Mouse (Mus musculus) CH12.LX (cell line): ENCODE results near the gene Car5a. TPM values are rescaled to one million over a fixed set of nuclear protein-coding genes. Genes with fewer than 3 reads are reported as not detected.

Experiments
- DNase-seq: peaks from one replicate; pipeline ENCODE4 v3.0.0-alpha.2; 2013; ENCODE audit errors: extremely low read depth
- H3K27ac ChIP-seq: 2 replicates; pipeline ENCODE4 v1.5.1; 2012; ENCODE audit warnings: low read depth, mild to moderate bottlenecking, control low read depth, moderate library complexity; ENCODE audit not compliant: insufficient read depth
- H3K27me3 ChIP-seq: replicated peaks from 2 replicates; pipeline ENCODE3; 2012; ENCODE audit warnings: inconsistent platforms
- H3K36me3 ChIP-seq, 2 experiments: replicated peaks in 1 of 2; 2 replicates each; pipeline versions ENCODE3 to v1.6.1; 2012; ENCODE audit warnings: inconsistent platforms in 1 of 2, low read length in 1 of 2, mild to moderate bottlenecking in 1 of 2, mixed read lengths in 1 of 2, moderate library complexity in 1 of 2; ENCODE audit not compliant: control insufficient read depth in 1 of 2, insufficient read depth in 1 of 2
- H3K4me1 ChIP-seq, 2 experiments: 2 replicates each; pipeline ENCODE4 v1.6.1; 2012; ENCODE audit warnings: inconsistent platforms in 1 of 2, moderate library complexity in 1 of 2; ENCODE audit not compliant: insufficient read depth in 2 of 2, control insufficient read depth in 1 of 2
- H3K4me2 ChIP-seq: 2 replicates; pipeline ENCODE4 v1.6.1; 2012; ENCODE audit warnings: low read depth, mild to moderate bottlenecking, control low read depth; ENCODE audit not compliant: poor library complexity, insufficient read depth, severe bottlenecking
- H3K4me3 ChIP-seq, 3 experiments: fragments of 150-350 bp in 1 of 3; sonication (generic) in 1 of 3; replicated peaks in 1 of 3; 2 replicates each; pipeline versions ENCODE3 to v1.5.1; 2011 to 2012; ENCODE audit warnings: low read depth in 2 of 3, low read length in 2 of 3, mild to moderate bottlenecking in 2 of 3, moderate library complexity in 2 of 3, control low read depth in 1 of 3, improper control_type of control experiment in 1 of 3, inconsistent platforms in 1 of 3, mixed read lengths in 1 of 3; ENCODE audit not compliant: poor library complexity in 1 of 3
- H3K79me2 ChIP-seq: replicated peaks from 2 replicates; pipeline ENCODE4 v1.6.1; 2012; ENCODE audit warnings: mild to moderate bottlenecking, moderate library complexity; ENCODE audit not compliant: control insufficient read depth, poor library complexity, insufficient read depth, severe bottlenecking; ENCODE audit errors: extremely low read depth
- H3K9ac ChIP-seq: 2 replicates; pipeline ENCODE4 v1.6.1; 2012; ENCODE audit warnings: low read depth, mild to moderate bottlenecking, control low read depth, moderate library complexity; ENCODE audit not compliant: insufficient read depth
- H3K9me3 ChIP-seq: replicated peaks from 2 replicates; pipeline ENCODE3; 2012; ENCODE audit warnings: low read length, inconsistent platforms, mixed read lengths
- IRF4 ChIP-seq: IDR thresholded peaks from 2 replicates; pipeline ENCODE4 v1.6.1; 2014; ENCODE audit warnings: low read depth, mild to moderate bottlenecking, inconsistent platforms, low read length, improper control_type of control experiment
- JUND ChIP-seq: conservative IDR thresholded peaks from 2 replicates; pipeline ENCODE4 v1.6.1; 2011; ENCODE audit warnings: low read depth, low read length, improper control_type of control experiment
- MAX ChIP-seq: IDR thresholded peaks from 2 replicates; pipeline ENCODE4 v1.6.1; 2011; ENCODE audit warnings: low read length, improper control_type of control experiment
- MEF2A ChIP-seq: IDR thresholded peaks from 2 replicates; pipeline ENCODE4 v1.6.1; 2014; ENCODE audit warnings: low read depth, mild to moderate bottlenecking, inconsistent platforms, low read length, improper control_type of control experiment, borderline replicate concordance
- MXI1 ChIP-seq: IDR thresholded peaks from 2 replicates; pipeline ENCODE4 v1.6.1; 2011; ENCODE audit warnings: mild to moderate bottlenecking, low read depth, low read length, improper control_type of control experiment
- MYC ChIP-seq: IDR thresholded peaks from 2 replicates; pipeline ENCODE4 v1.6.1; 2011; ENCODE audit warnings: low read depth, mild to moderate bottlenecking, improper control_type of control experiment, low read length
- NELFE ChIP-seq: IDR thresholded peaks from 2 replicates; pipeline ENCODE4 v1.6.1; 2011; ENCODE audit warnings: low read depth, low read length, improper control_type of control experiment
- PAX5 ChIP-seq: IDR thresholded peaks from 2 replicates; pipeline ENCODE4 v1.6.1; 2012; ENCODE audit warnings: low read length, inconsistent platforms, mixed read lengths
- POLR2A ChIP-seq: IDR thresholded peaks from 2 replicates; pipeline ENCODE4 v1.6.1; 2011; ENCODE audit warnings: low read depth, mild to moderate bottlenecking, improper control_type of control experiment, low read length
- RAD21 ChIP-seq: IDR thresholded peaks from 2 replicates; pipeline ENCODE4 v1.6.1; 2011; ENCODE audit warnings: low read depth, mild to moderate bottlenecking, low read length, improper control_type of control experiment, moderate library complexity
- SMC3 ChIP-seq: IDR thresholded peaks from 2 replicates; pipeline ENCODE4 v1.6.1; 2011; ENCODE audit warnings: low read depth, low read length, improper control_type of control experiment
- TBP ChIP-seq: conservative IDR thresholded peaks from 2 replicates; pipeline ENCODE4 v1.6.1; 2011; ENCODE audit warnings: low read depth, low read length, improper control_type of control experiment
- USF1 ChIP-seq: IDR thresholded peaks from 2 replicates; pipeline ENCODE4 v1.6.1; 2014; ENCODE audit warnings: low read depth, mild to moderate bottlenecking, inconsistent platforms, low read length, improper control_type of control experiment
- ZKSCAN1 ChIP-seq: IDR thresholded peaks from 2 replicates; pipeline ENCODE4 v1.6.1; 2012; ENCODE audit warnings: low read depth, inconsistent platforms, low read length, improper control_type of control experiment, borderline replicate concordance
- ZMIZ1 ChIP-seq: IDR thresholded peaks from 2 replicates; pipeline ENCODE4 v1.6.1; 2012; ENCODE audit warnings: low read depth, mild to moderate bottlenecking, inconsistent platforms, low read length, improper control_type of control experiment
- dilution Hi-C: fragments of 300-500 bp; cut with MboI; formaldehyde crosslinking; loops from 2 replicates; pipeline ENCODE4 v1.14.3; 2020; ENCODE audit warnings: low sequenced_read_pairs; ENCODE audit not compliant: extremely low pct_unique_long_range_greater_than_20kb, extremely low pct_ligation_motif_present
- in situ Hi-C: fragments of 300-500 bp; cut with MboI; formaldehyde crosslinking; loops from 3 replicates; pipeline ENCODE4 v1.14.3; 2019; ENCODE audit warnings: low sequenced_read_pairs, low pct_ligation_motif_present, low pct_unique_long_range_greater_than_20kb, mixed read lengths
- polyA plus RNA-seq: library from polyadenylated mRNA; unstranded; fragments of >175 nt; gene quantifications from 2 replicates; pipeline ENCODE4 v1.2.1, GENCODE M21; 2012; ENCODE audit warnings: low read depth; ENCODE audit not compliant: insufficient read length
- total RNA-seq, 2 experiments: library from RNA; depleted of rRNA; stranded (reverse); fragments of 300-350 nt in 1 of 2; fragments of >200 nt in 1 of 2; gene quantifications; 2 replicates each; pipeline ENCODE4 v1.2.3; 2012 to 2014

Gene Car5a
- total and polyA plus RNA-seq, 3 experiments: 1.6 to 9.7 TPM; not detected in 1

DNA sequence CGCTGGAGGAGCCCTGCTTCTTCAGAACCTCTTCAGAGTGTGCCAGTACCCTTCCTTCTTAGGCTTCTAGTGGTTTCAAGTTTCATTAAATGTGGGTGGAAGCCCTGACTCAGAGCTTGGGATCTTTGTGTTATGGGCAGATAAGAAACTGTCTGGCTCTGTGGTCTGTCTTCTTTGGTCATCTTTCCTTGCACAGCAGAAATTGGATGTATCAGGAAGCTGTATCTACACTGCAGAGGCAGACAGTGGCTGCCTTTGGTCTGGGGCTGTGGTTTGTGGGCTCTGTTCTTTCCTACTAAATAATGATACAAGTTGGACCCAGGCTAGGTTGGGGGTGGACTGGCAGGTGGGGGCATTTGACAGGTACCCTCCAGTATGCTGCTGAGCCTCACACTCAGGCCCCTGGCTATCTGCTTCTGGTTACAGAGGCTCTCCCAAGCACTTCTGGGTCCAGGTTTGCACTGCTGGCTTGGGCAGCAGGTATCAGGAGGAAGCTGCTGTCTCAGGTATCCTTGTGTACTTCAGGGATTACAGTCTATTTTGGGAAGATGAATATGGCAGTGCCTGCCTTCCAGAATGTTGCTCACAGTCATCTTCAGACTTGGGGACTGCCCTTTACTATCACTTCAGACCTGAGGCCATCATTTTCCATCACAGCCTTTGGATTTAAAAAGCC is 11.3 kb upstream of the Car5a start:
- Histone ChIP-seq H3K27ac (no peak overlapping the region), H3K9ac (no peak overlapping the region), H3K4me1 (peaks cover 21 to 67% of the 10 kb centered on the region in 2 experiments), H3K9me3 (no peaks in the 10 kb centered on the region), H3K79me2 (peaks cover 63% of the 10 kb centered on the region), H3K36me3 (peaks cover 19 to 69% of the 10 kb centered on the region in 2 experiments), H3K27me3 (no peaks in the 10 kb centered on the region), H3K4me2 (no peak overlapping the region), H3K4me3 (no peak overlapping the region)
- TF ChIP-seq ZMIZ1: no peak
- TF ChIP-seq MEF2A: no peak
- TF ChIP-seq RAD21: no peak
- no peak for TF ChIP-seq TBP
- TF ChIP-seq USF1: no peak
- no peak for TF ChIP-seq POLR2A
- no peak for TF ChIP-seq SMC3
- no peak for TF ChIP-seq IRF4
- no peak for TF ChIP-seq MYC
- TF ChIP-seq JUND: no peak
- no peak for TF ChIP-seq PAX5
- no peak for TF ChIP-seq MAX
- TF ChIP-seq ZKSCAN1: no peak
- in situ Hi-C loops: no loop called here
- DNase-seq: no peak
- dilution Hi-C loops: no loop called here

DNA sequence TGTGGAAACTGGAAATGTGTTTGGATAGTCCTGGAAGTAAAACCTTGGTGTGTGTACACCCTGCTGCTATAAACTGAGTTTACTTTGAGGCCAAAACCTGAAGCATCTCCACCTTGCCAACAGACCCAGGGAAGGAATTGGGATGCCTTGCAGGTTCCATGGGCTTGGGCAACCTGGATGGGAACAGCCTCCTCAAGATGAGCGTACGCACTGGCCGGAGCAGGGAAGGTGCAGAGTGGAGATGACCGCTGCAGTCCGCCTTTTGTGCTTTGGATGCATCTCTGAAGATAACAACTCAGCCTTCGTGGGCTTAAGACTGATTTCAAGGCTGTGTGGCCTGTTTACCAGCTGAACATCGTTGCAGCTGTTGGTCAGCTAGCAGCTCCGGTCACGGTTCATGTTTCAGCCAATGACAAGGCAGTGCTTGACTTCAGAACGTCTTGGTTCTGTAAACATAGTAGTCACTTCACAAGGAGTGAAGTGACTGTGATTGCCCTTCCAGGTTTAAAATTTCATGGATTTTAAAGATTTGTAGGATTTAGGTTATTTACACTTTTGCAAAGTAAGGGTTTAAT is 10.4 kb upstream of the Car5a start:
- peaks cover 21 to 63% of the 10 kb centered on the region in 2 experiments for H3K4me1 ChIP-seq
- H3K36me3 ChIP-seq: peaks cover 19 to 62% of the 10 kb centered on the region in 2 experiments
- in situ Hi-C loops: no loop called here

More for the DNA sequence above, 10.4 kb upstream of the Car5a start:
- dilution Hi-C loops: no loop called here
- Histone ChIP-seq H3K9ac (no peak overlapping the region), H3K4me2 (no peak overlapping the region), H3K79me2 (peaks cover 62% of the 10 kb centered on the region), H3K9me3 (no peaks in the 10 kb centered on the region), H3K4me3 (no peak overlapping the region), H3K27me3 (no peaks in the 10 kb centered on the region), H3K27ac (no peak overlapping the region)
- no peak for TF ChIP-seq MXI1
- no peak for TF ChIP-seq RAD21
- no peak for TF ChIP-seq POLR2A
- TF ChIP-seq IRF4: no peak
- no peak for TF ChIP-seq PAX5
- TF ChIP-seq NELFE: no peak
- no peak for DNase-seq
